Mouse (Mus musculus): ENCODE measurements around the gene Olfr706. TPM values are rescaled to one million over a fixed set of nuclear protein-coding genes. Genes with fewer than 3 reads are reported as not detected.

Olfr706 gene
- not detected in 2 replicates for polyA plus RNA-seq (2012; rRNA removed)

GRCm38 (mm10) chr7:106888062-106888461 lies at the start of gene Olfr706:
Gene Olfr706 (minus strand): TSS chr7:106888162.

GRCm38 (mm10) chr7:106932119-106932518 lies 44.2 kb upstream of the Olfr706 start, which contains the start of gene Olfr709-ps1:
Gene Olfr709-ps1 (minus strand): TSS chr7:106932219.

GRCm38 (mm10) chr7:106907676-106908075 lies 19.7 kb upstream of the Olfr706 start, which contains the start of gene Olfr1532-ps1:
Gene Olfr1532-ps1 (plus strand): TSS chr7:106908001.

GRCm38 (mm10) chr7:106901141-106901540 lies 13.2 kb upstream of the Olfr706 start, which contains the start of gene Olfr707:
Gene Olfr707 (minus strand): TSS chr7:106901241.

GRCm38 (mm10) chr7:106876791-106877190 lies 11.2 kb downstream of the Olfr706 start, which contains the start of gene Olfr705:
Gene Olfr705 (minus strand): TSS chr7:106876891.

GRCm38 (mm10) chr7:106862885-106863284 lies 25.1 kb downstream of the Olfr706 start, which contains the start of gene Olfr704:
Gene Olfr704 (plus strand): TSS chr7:106863185.

GRCm38 (mm10) chr7:106843060-106843459 lies 44.9 kb downstream of the Olfr706 start, which contains the start of gene Olfr703:
Gene Olfr703 (plus strand): TSS chr7:106843360.

GRCm38 (mm10) chr7:106833793-106834192 lies 54.2 kb downstream of the Olfr706 start, which contains the start of gene Olfr702:
Gene Olfr702 (minus strand): TSS chr7:106833893.

Other genes with a start within 250 kb of the Olfr706 start
- not detected in 2 replicates for gene Olfr693, start 207.6 kb downstream of the Olfr706 start, polyA plus RNA-seq (2012; rRNA removed)
- not detected in 2 replicates for gene Olfr694, start 196.3 kb downstream of the Olfr706 start, polyA plus RNA-seq (2012; rRNA removed)
- not detected in 2 replicates for gene Olfr695, start 171.8 kb downstream of the Olfr706 start, polyA plus RNA-seq (2012; rRNA removed)
- not detected in 2 replicates for gene Olfr697, start 145.7 kb downstream of the Olfr706 start, polyA plus RNA-seq (2012; rRNA removed)
- not detected in 2 replicates for gene Olfr698, start 132.8 kb downstream of the Olfr706 start, polyA plus RNA-seq (2012; rRNA removed)
- gene Olfr699, start 95.0 kb downstream of the Olfr706 start, polyA plus RNA-seq (2012; rRNA removed), result not detected in 2 replicates
- not detected in 2 replicates for gene Olfr700, start 79.3 kb downstream of the Olfr706 start, polyA plus RNA-seq (2012; rRNA removed)
- not detected in 2 replicates for gene Olfr701, start 74.0 kb downstream of the Olfr706 start, polyA plus RNA-seq (2012; rRNA removed)
- gene Olfr702, start 54.3 kb downstream of the Olfr706 start, polyA plus RNA-seq (2012; rRNA removed), result not detected in 2 replicates
- not detected in 2 replicates for gene Olfr703, start 44.8 kb downstream of the Olfr706 start, polyA plus RNA-seq (2012; rRNA removed)
- not detected in 2 replicates for gene Olfr704, start 25.0 kb downstream of the Olfr706 start, polyA plus RNA-seq (2012; rRNA removed)
- not detected in 2 replicates for gene Olfr705, start 11.3 kb downstream of the Olfr706 start, polyA plus RNA-seq (2012; rRNA removed)
- not detected in 2 replicates for gene Olfr707, start 13.1 kb upstream of the Olfr706 start, polyA plus RNA-seq (2012; rRNA removed)
- gene Olfr1532-ps1, start 19.8 kb upstream of the Olfr706 start, polyA plus RNA-seq (2012; rRNA removed), result not detected in 2 replicates
- gene Olfr709-ps1, start 44.1 kb upstream of the Olfr706 start, polyA plus RNA-seq (2012; rRNA removed), result not detected in 2 replicates
- not detected in 2 replicates for gene Olfr710, start 60.1 kb upstream of the Olfr706 start, polyA plus RNA-seq (2012; rRNA removed)
- gene Olfr6, start 75.8 kb upstream of the Olfr706 start, polyA plus RNA-seq (2012; rRNA removed), result not detected in 2 replicates
- gene Olfr711, start 87.3 kb upstream of the Olfr706 start, polyA plus RNA-seq (2012; rRNA removed), result not detected in 2 replicates
- not detected in 2 replicates for gene Olfr2, start 117.9 kb upstream of the Olfr706 start, polyA plus RNA-seq (2012; rRNA removed)
- not detected in 2 replicates for gene Olfr713, start 143.0 kb upstream of the Olfr706 start, polyA plus RNA-seq (2012; rRNA removed)
- not detected in 2 replicates for gene Olfr714, start 182.8 kb upstream of the Olfr706 start, polyA plus RNA-seq (2012; rRNA removed)
- not detected in 2 replicates for gene Olfr17, start 205.1 kb upstream of the Olfr706 start, polyA plus RNA-seq (2012; rRNA removed)
- not detected in 2 replicates for gene Olfr715b, start 222.2 kb upstream of the Olfr706 start, polyA plus RNA-seq (2012; rRNA removed)
- gene Olfr715, start 242.9 kb upstream of the Olfr706 start, polyA plus RNA-seq (2012; rRNA removed), result not detected in 2 replicates